Mouse (Mus musculus) liver, embryonic 11.5 days (tissue): ENCODE measurements around the gene Vtn. TPM values are rescaled to one million over a fixed set of nuclear protein-coding genes. Genes with fewer than 3 reads are reported as not detected.

Source experiments
- ATAC-seq: fragments of 200-750 bp; cut with Nextera tagmentation; replicated peaks from 2 replicates; pipeline ENCODE4 v1.8.0; 2017; ENCODE audit warnings: moderate number of reproducible peaks, mild to moderate bottlenecking, moderate TSS enrichment, moderate library complexity; ENCODE audit not compliant: low FRiP score
- DNase-seq: peaks from one replicate; pipeline ENCODE4 v3.0.0-alpha.2; 2017; ENCODE audit warnings: low spot score
- H3K27ac ChIP-seq: fragments of 300-500 bp; sonication (generic); 2 replicates; pipeline ENCODE4 v1.5.1; 2014; ENCODE audit warnings: mild to moderate bottlenecking, low read depth, low read length, control low read depth
- H3K27me3 ChIP-seq: fragments of 300-500 bp; sonication (generic); replicated peaks from 2 replicates; pipeline ENCODE4 v1.6.1; 2014; ENCODE audit warnings: low read length, mixed read lengths; ENCODE audit not compliant: control insufficient read depth, insufficient read depth
- H3K36me3 ChIP-seq: fragments of 300-500 bp; sonication (generic); 2 replicates; pipeline ENCODE4 v1.6.1; 2014; ENCODE audit warnings: mild to moderate bottlenecking, low read length, moderate library complexity, mixed read lengths; ENCODE audit not compliant: control insufficient read depth, insufficient read depth
- H3K4me1 ChIP-seq: fragments of 300-500 bp; sonication (generic); replicated peaks from 2 replicates; pipeline ENCODE4 v1.6.1; 2014; ENCODE audit warnings: low read length, mixed read lengths; ENCODE audit not compliant: control insufficient read depth, insufficient read depth
- H3K4me2 ChIP-seq: fragments of 300-500 bp; sonication (generic); 2 replicates; pipeline ENCODE4 v1.6.1; 2014; ENCODE audit warnings: mild to moderate bottlenecking, control low read depth, moderate library complexity
- H3K4me3 ChIP-seq: fragments of 300-500 bp; sonication (generic); 2 replicates; pipeline ENCODE4 v1.5.1; 2014; ENCODE audit warnings: low read depth, low read length, control low read depth
- H3K9ac ChIP-seq: fragments of 300-500 bp; sonication (generic); 2 replicates; pipeline ENCODE4 v1.6.1; 2014; ENCODE audit warnings: low read depth, low read length, control low read depth
- H3K9me3 ChIP-seq: fragments of 300-500 bp; sonication (generic); 2 replicates; pipeline ENCODE4 v1.6.1; 2016; ENCODE audit warnings: low read length, inconsistent platforms, mixed read lengths; ENCODE audit not compliant: control insufficient read depth
- WGBS: fragments of 180-500 bp; shearing (Covaris S2); extraction: QIAGEN DNeasy Blood & Tissue Kit; methylation state at CpG from one replicate; pipeline ENCODE4 v1.1.7; 2014; 5-methylcytosine and 5-hydroxymethylcytosine counted together
- polyA plus RNA-seq: library from polyadenylated mRNA; unstranded; fragments of >200 nt; fragmentation: Nextera tagmentation; extraction: Ambion mirVana; gene quantifications from 2 replicates; pipeline ENCODE4 v1.2.1, GENCODE M21; 2014

Vtn gene
- polyA plus RNA-seq, 1 experiment from 2014 or later, result 220 TPM

- Histone ChIP-seq H3K27ac (no peak overlapping the region), H3K4me2 (0 out of 2 replicates have a peak overlapping the region, but pooled peaks have one; percentile 23), H3K9ac (no peak overlapping the region), H3K4me3 (no peak overlapping the region), H3K36me3 (no peaks in the 10 kb centered on the region), H3K27me3 (peaks cover 68% of the 10 kb centered on the region), H3K4me1 (no peaks in the 10 kb centered on the region), H3K9me3 (no peaks in the 10 kb centered on the region)
- ATAC-seq, result no peak; the same call in 1 of the 2 replicates
- peak; percentile 68 for DNase-seq
- WGBS, result 2% methylated on average over 8 of the region's 8 CpGs
Observed at GRCm38 (mm10) chr11:78488168-78488567, 10.7 kb upstream of the Vtn start.

- Histone ChIP-seq H3K9ac (no peak overlapping the region), H3K4me3 (peak overlapping the region; percentile 18), H3K27me3 (peaks cover 78% of the 10 kb centered on the region), H3K4me1 (no peaks in the 10 kb centered on the region), H3K27ac (no peak overlapping the region), H3K36me3 (no peaks in the 10 kb centered on the region), H3K4me2 (peak overlapping the region; percentile 53), H3K9me3 (no peaks in the 10 kb centered on the region)
- ATAC-seq (no peak), DNase-seq (no peak)
- WGBS, result 12% methylated on average over 48 of the region's 48 CpGs
Observed at GRCm38 (mm10) chr11:78490781-78491241, 8.1 kb upstream of the Vtn start.

- ATAC-seq, result no peak
- Histone ChIP-seq H3K9me3 (no peaks in the 10 kb centered on the region), H3K9ac (no peak overlapping the region), H3K27me3 (peaks cover 63% of the 10 kb centered on the region), H3K4me3 (no peak overlapping the region), H3K4me2 (no peak overlapping the region), H3K4me1 (peaks cover 7% of the 10 kb centered on the region), H3K27ac (no peak overlapping the region), H3K36me3 (no peaks in the 10 kb centered on the region)
- no peak for DNase-seq
- WGBS, result 13% methylated on average over 6 of the region's 6 CpGs
Observed at GRCm38 (mm10) chr11:78495904-78496303, 3.0 kb upstream of the Vtn start.

- DNase-seq, result no peak
- no peaks in the 10 kb centered on the region for H3K36me3 ChIP-seq
- H3K9me3 ChIP-seq, result no peaks in the 10 kb centered on the region
- peaks cover 57% of the 10 kb centered on the region for H3K27me3 ChIP-seq
- WGBS, result 1% methylated on average over 44 of the region's 44 CpGs
- H3K9ac ChIP-seq, result no peak overlapping the region
- peaks cover 7% of the 10 kb centered on the region for H3K4me1 ChIP-seq
- peak overlapping the region; percentile 93 for H3K4me2 ChIP-seq
- H3K27ac ChIP-seq, result no peak overlapping the region
- H3K4me3 ChIP-seq, result peak overlapping the region; percentile 54
- ATAC-seq, result no peak
Observed at GRCm38 (mm10) chr11:78497071-78497541, 1.8 kb upstream of the Vtn start.

- peak within 1 kb of the TSS; percentile 25; the same call in 1 of the 2 replicates for H3K9ac ChIP-seq
- ATAC-seq, result peak; percentile 93
- no peaks in the 10 kb centered on the region for H3K9me3 ChIP-seq
- peaks cover 57% of the 10 kb centered on the region for H3K27me3 ChIP-seq
- H3K4me2 ChIP-seq, result peak within 1 kb of the TSS; percentile 93
- no peaks in the 10 kb centered on the region for H3K36me3 ChIP-seq
- peak within 1 kb of the TSS; percentile 54 for H3K4me3 ChIP-seq
- peak within 1 kb of the TSS; percentile 23; the same call in 1 of the 2 replicates for H3K27ac ChIP-seq
- peak; percentile 92 for DNase-seq
- 3% methylated on average over 36 of the region's 36 CpGs for WGBS
- H3K4me1 ChIP-seq, result peaks cover 7% of the 10 kb centered on the region
Observed at GRCm38 (mm10) chr11:78497544-78498522, 1.1 kb upstream of the Vtn start, which contains the start of gene Sarm1. Sarm1 (minus strand) TSS chr11:78497754.

GRCm38 (mm10) chr11:78499543-78499942, 652 bp downstream of the Vtn start:
- Histone ChIP-seq H3K9ac (peak overlapping the region; percentile 8; the same call in 1 of the 2 replicates), H3K9me3 (no peaks in the 10 kb centered on the region), H3K27me3 (peaks cover 51% of the 10 kb centered on the region), H3K27ac (peak overlapping the region; percentile 57), H3K36me3 (no peaks in the 10 kb centered on the region), H3K4me1 (peaks cover 7% of the 10 kb centered on the region), H3K4me2 (peak overlapping the region; percentile 44), H3K4me3 (peak overlapping the region; percentile 37)
- ATAC-seq (no peak), DNase-seq (no peak)
- 39% methylated on average over 16 of the region's 16 CpGs for WGBS

GRCm38 (mm10) chr11:78500623-78501202, 1.8 kb downstream of the Vtn start:
- WGBS, result 68% methylated on average over 9 of the region's 9 CpGs
- Histone ChIP-seq H3K27ac (peak overlapping the region; percentile 57; the same call in 1 of the 2 replicates), H3K36me3 (no peaks in the 10 kb centered on the region), H3K9ac (peak overlapping the region; percentile 30), H3K4me3 (peak overlapping the region; percentile 37), H3K4me1 (peaks cover 7% of the 10 kb centered on the region), H3K27me3 (peaks cover 41% of the 10 kb centered on the region), H3K4me2 (peak overlapping the region; percentile 44), H3K9me3 (no peaks in the 10 kb centered on the region)
- DNase-seq (no peak), ATAC-seq (peak; percentile 29; the same call in 1 of the 2 replicates)

- H3K4me3 ChIP-seq, result no peak overlapping the region
- WGBS, result 67% methylated on average over 20 of the region's 20 CpGs
Observed at GRCm38 (mm10) chr11:78501529-78501928, 2.6 kb downstream of the Vtn start.

More at GRCm38 (mm10) chr11:78501529-78501928, 2.6 kb downstream of the Vtn start:
- Histone ChIP-seq H3K27me3 (peaks cover 32% of the 10 kb centered on the region), H3K4me1 (peaks cover 7% of the 10 kb centered on the region), H3K36me3 (no peaks in the 10 kb centered on the region), H3K27ac (no peak overlapping the region), H3K9ac (no peak overlapping the region), H3K4me2 (peak overlapping the region; percentile 35), H3K9me3 (no peaks in the 10 kb centered on the region)
- DNase-seq (no peak), ATAC-seq (no peak)
